Mouse (Mus musculus) cerebellum, adult 9-11 months (tissue): ENCODE measurements at regions not wholly inside any gene's neighbourhood (a gene's known extent, or its start where the extent isn't known, plus 50 kb on each side); places are given as distances from the start of the nearest gene placed in this dataset.
"Not testable (repeated sequence)": the region's sequence is repeated elsewhere in the genome, so short reads cannot be mapped to it uniquely, and the experiment has no call there.

Source experiments
- DNase-seq: peaks from one replicate; pipeline ENCODE4 v3.0.0; 2022

- no peak for DNase-seq
These were observed 54.4 kb upstream of the Tcf12 start for GRCm38 (mm10) chr9:72166084-72166483.

- no peak for DNase-seq
These were observed 54.9 kb upstream of the Tcf12 start for GRCm38 (mm10) chr9:72166611-72167010.

DNA sequence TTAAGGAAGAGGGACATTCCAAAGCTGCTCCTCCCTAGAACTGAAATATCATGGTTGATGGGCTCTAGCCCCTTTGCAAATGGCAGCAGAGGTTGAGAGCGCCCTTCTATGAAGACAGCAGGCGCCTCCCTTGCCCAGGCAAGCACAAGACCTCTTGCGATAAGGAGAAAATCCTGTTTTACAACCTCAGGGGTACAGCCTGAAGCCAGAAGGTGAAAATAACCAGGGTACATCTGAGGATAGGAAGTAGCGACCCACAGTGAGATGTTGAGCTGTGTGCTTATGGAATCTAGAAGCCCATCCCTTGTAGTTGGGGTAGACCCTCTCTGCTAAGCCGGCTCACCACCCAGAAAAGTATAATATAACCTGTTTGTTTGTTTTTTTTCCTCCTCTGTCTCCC is 57.6 kb upstream of the Tcf12 start:
- no peak for DNase-seq

- DNase-seq, result no peak
These were observed 58.1 kb upstream of the Tcf12 start for GRCm38 (mm10) chr9:72169728-72170188.

DNA sequence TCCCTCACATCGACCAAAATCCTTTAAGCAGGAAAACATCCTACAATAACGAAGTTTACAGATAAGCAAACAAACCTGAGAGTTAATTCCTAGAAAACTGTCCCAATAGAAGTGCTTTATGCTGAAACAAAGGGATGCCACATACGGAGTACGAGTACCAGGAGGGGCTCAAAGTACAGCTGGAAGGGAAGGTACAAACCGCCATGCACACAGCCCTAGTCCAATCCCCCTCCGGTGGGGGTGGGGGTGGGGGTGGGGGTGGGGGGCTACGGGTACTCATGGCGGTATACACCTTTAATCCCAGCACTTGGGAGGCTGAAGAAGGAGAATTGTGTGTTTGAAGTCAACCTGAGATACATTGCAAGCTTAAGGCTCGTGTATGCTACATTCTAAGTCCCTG is 58.6 kb upstream of the Tcf12 start:
- DNase-seq, result no peak

DNA sequence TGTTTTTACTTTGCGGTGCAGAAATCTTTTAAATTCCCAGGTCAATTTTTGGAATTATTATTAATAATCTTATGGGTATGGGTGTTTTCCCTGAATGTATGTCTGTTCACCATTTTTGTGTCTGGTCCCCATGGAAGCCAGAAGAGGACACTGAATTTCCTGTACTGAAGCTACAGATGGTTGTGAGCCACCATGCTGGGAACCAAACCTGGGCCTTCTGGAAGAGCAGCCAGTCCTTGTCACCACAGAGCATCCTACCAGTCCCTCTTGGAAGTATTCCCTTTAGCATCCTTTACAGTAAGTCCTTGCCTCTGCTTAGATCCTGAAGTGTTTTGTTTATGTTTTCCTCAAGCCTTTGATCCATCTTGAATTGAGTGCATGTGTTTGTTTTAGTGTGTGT is 60.7 kb upstream of the Tcf12 start:
- DNase-seq, result peak; percentile 91

GRCm38 (mm10) chr9:72180972-72181371 is 69.3 kb upstream of the Tcf12 start:
- DNase-seq, result no peak

GRCm38 (mm10) chr9:72183336-72183735 is 71.7 kb upstream of the Tcf12 start:
- DNase-seq, result no peak

DNA sequence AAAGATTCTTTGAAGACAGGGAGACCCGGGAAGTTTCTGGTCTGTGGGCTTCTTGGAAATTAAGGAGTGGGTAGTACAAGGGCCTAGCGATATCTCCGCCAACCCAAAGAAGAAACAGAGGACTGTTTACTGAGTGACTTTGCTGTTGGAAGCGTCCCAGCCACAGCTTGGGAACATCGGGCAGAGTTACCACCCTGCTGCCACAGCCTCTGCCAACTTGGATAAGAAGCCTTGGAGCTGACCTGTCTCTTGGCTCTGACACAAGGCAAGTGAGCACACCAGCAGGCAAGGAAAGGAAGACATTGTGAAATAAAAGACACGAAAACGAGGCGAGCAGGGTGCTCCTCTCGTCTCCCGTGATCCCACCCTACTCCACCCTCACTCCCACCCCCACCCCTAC is 72.3 kb upstream of the Tcf12 start:
- peak; percentile 93 for DNase-seq

DNA sequence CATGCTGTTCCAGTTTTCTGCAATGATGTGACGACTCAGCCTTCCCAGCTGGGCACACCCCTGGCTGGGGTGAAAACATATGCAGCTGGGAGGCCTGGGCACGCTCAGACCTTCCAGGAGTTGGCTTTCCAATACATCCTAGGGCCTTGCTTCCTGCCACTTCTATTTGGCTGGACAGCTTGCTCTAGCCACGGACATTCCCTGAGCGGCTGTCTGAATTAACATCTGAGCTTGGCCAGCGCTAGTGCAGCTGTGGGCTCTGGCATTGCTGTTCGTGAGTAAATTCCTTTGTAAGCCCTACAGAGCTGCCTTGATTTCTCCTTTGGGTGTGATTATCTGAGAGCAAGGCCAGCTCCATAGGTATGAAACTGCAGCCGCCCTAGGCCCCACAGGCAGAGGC is 78.2 kb upstream of the Tcf12 start:
- no peak for DNase-seq

DNA sequence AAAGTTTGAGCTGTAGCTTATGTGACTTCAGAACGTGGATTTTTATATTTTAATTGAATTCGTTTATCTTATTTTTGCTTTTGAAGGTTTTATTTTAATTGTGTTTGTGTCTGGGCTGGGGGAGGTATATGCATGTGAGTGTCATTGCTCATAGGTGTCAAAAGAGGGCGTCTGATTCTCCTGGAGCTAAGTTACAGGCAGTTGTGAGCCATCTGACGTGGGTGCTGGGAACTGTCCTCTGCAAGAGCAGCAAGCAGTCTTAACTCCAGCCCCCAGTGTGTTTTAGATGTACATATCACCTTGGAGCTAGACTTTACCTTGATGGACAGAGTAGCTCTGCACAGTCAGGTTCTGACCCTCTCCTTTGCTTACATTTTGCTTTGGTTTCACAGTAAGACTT is 79.0 kb upstream of the Tcf12 start:
- no peak for DNase-seq

DNA sequence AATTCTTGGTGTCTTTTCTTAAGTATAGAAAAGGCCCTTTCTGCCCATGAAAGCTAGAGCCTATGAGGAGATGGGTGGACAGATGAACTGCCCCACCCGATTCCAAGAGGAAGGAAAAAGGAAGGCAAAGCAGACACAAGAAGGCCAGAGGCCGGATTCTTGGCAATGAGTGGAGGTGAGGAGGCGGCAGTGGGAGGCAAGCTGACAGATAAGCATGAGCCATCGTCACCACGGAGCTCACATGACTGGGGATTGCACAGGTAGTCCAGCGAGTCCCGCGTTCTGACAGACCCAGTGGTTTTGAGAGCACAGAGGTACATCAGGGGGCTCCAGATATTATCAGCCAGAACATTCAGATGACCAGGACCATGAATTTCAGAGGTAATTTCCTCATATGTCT is 79.4 kb upstream of the Tcf12 start:
- DNase-seq, result no peak

DNA sequence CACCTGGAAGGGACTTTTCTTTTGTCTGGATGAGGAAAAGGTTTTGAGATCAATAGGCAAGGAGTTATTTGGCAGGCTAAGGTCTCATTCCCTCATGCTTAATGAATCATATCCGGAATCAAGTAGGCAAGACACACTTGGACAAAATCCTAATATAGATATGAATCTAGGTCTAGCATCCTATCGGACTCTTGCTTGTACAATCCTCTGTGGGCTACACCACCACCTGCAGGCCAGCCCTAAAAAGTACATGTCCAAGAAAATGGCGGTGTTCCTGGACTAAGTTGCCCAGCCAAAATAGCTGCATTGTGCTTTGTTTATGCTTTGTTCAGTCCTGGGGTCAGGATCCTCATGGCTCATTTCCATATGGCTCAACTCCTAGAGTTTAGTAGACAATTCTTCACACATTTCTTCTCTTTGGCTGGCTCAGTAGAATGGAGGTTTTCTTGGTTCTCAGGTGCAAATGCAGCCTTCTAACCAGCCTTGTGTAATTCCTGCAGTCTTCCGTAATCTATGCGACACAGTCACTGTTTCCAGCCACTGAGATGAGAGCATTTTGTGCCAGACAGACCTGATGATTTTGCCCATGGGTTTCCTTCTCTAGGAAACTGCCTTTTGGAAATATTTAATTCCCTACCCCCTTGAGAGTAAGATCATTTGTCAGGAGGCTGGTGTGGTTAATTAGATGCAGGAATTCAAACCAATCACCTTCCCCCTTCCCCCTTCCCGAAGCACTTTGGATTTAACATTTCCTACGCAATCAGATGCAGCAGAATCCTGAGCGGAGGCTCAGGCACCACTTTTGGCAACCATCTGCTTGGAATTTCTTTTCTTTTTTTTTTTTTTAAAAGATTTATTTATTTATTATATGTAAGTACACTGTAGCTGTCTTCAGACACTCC is 80.6 kb upstream of the Tcf12 start:
- peak; percentile 81 for DNase-seq

GRCm38 (mm10) chr9:72192953-72193337 is 81.3 kb upstream of the Tcf12 start:
- not testable (repeated sequence) for DNase-seq

DNA sequence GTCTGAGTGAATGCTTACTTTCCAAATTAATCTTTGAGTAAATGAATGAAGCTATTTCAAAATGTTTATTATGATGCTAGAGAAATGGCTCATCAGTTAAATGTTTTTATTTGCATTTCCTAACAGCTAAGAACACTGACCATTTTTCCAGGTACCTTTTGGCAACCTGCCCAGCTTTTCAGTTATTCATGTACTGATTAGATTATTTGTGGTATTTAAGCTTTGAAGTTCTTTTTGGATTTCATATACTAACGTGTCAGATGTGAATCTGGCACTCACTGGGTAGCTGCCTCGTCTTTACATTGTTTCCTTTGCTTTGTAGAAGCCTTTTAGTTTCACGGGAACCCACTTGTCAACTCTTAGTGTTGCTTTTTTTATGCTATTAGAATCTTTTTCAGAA is 79.3 kb upstream of the Zfp280d start:
- no peak for DNase-seq

GRCm38 (mm10) chr9:72196626-72197330 is 77.9 kb upstream of the Zfp280d start:
- DNase-seq, result no peak

DNA sequence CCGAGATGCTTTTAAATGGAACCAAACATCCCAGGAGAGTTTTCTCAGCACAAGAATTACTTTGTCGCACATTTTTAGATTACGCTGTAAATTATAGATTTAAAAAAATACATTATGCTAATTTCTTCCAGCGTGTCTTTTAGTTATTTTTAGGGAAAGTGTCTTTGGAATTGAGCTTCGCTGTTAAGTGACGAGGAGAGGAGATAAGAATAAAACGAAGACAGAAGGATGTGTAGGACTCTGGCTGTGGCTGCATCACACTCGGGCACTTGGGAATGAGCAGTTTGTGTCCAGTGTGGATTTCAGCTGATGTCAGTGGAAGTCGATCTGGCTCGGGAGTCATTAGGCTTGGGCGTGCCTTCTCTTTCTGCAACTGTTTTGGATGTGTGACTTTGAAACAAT is 77.3 kb upstream of the Zfp280d start:
- no peak for DNase-seq

- DNase-seq, result no peak
These were observed 75.7 kb upstream of the Zfp280d start for GRCm38 (mm10) chr9:72198976-72199375.

DNA sequence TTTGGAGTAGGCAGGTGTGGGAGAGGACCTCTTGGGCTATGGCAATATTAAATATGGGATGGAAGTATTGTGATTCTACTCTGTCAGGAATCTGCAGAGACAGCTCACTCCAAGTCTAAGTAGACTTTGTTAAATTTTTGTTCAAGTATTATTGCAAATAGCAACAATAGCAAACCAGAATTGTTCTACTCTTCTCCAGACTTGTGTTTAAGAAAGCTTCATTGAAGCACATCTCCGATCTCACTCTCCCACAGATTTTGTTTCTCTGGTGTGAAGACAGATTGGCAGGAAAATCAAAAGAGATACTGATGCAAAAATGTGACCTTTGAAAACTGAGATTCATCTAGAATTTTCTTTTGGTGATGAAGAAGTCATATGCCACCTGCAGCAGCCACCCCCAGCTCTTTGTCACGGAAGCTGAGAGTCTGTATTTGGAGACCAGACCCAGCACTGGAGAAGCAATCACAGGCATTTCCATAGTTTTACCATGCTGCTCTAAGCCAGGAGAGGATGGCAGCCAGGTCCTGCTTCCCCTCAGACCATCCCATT is 70.2 kb upstream of the Zfp280d start:
- no peak for DNase-seq

DNA sequence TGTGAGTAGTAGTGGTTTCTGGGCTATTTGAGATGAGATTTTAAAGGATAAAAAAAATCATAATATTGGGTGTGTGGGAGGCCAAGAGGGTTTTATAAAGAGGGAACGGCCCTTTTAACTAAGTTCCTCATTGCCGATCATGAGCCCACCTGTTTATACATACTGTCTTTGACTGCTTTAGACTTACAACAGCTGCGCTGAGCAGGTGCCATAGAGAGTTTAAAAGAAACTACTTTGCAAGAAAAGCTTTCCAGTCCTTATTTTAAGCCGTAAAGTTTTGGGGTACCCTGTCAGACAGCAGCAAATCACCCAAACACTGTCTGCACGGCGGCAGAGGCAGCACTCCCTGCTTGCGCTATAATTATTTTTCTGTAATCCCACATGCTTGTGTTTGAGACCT is 68.8 kb upstream of the Zfp280d start:
- DNase-seq, result no peak

- no peak for DNase-seq
These were observed 67.7 kb upstream of the Zfp280d start for GRCm38 (mm10) chr9:72206911-72207310.

DNA sequence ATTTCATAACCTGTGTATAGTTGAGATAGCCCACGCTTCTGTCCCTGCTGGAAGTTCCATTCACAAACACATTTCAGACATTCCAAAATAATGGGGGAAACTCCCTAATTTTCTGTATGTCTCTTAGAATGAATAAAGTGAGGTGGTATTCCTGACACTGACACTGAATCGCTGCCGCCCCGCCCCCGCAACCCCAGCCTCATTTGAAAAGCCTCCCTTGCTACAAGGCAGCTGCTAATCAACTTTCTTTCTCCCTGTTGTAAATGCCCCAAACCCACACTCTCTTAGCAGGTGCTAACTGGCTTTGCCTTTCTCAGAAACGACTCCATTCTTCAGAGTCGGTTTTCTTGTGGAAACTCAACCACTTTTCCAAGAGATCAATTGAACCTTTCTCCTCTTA is 66.4 kb upstream of the Zfp280d start:
- DNase-seq, result no peak

DNA sequence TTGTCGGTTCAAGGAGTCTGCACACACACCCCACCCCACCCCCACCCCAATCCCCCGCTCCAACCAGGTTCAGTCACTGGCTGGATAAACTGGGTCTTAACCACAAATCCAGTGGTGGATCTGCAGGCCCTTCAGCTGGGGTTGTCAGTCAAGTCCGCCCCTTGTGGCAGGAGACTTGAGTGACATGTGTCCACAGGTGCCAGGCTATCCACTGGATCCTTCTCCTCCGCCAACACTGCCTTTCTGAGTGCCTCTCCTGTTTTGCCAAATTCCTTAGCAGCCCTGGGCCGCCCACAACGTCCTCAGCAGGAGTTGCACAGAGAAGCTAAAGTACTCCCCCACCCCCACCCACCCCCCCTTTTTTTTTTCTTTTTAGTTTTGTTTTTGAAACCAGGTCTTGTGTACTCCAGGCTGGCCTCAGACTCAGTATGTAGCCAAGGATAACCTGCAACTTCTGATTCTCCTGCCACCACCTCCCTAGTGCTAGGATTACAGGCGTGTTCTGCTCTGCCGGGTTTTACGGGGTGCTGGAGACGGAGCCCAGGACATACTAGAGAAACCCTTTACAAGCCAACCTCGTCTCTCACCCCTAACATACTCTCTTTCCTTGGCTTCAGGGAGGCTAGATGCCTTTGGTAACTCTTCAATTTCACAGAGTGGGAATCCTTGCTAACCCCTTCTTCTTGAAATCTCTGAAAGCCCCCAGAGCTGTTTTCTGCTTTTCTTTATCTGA is 57.2 kb upstream of the Zfp280d start:
- DNase-seq, result no peak
